Mouse (Mus musculus) layer of hippocampus, adult 18-20 months (tissue): ENCODE results near the gene Cad. TPM values are rescaled to one million over a fixed set of nuclear protein-coding genes. Genes with fewer than 3 reads are reported as not detected.

ENCODE experiments used
- DNase-seq, 2 experiments: peaks; one replicate each; pipeline ENCODE4 v3.0.0; 2022; ENCODE audit warnings: low spot score in 2 of 2
- total RNA-seq, 2 experiments: library from RNA; stranded (reverse); gene quantifications; 2 replicates each; pipeline ENCODE4 v1.2.3; 2021

Gene Cad
- total RNA-seq, 2 experiments from 2014 or later = 20.0 to 20.9 TPM

DNA sequence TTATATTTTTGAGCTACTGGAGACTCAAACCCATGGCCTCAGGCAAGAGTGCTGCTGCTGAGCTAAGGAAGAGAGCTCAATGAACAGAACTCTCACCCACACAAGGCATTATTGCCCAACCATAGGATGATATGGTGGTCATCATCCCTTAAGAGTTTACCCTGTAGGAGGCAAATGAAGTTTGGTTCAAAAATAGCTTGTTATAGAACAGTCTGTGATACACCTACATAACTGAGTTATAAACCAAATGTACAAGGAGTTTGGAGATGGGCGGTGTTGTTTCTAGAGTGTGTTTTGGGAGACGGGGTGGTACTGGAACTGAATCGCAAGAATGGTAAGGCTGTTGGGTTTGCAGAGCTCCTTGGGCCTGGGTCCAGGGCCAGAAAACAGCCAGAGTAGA lies 15.2 kb downstream of the Cad start:
- DNase-seq = no peak

DNA sequence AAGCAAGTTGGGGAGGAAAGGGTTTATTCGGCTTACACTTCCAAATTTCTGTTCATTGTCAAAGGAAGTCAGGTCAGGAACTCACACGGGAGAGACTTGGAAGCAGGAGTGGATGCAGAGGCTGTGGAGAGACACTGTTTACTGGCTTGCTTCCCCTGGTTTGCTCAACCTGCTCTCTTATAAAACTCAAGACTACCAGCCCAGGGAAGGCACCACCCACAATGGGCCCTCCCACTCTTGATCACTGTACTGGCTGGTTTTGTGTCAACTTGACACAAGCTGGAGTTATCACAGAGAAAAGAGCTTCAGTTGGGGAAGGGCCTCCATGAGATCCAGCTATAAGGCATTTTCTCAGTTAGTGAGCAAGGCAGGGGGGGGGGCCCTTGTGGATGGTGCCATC lies 16.5 kb downstream of the Cad start:
- no peak for DNase-seq

DNA sequence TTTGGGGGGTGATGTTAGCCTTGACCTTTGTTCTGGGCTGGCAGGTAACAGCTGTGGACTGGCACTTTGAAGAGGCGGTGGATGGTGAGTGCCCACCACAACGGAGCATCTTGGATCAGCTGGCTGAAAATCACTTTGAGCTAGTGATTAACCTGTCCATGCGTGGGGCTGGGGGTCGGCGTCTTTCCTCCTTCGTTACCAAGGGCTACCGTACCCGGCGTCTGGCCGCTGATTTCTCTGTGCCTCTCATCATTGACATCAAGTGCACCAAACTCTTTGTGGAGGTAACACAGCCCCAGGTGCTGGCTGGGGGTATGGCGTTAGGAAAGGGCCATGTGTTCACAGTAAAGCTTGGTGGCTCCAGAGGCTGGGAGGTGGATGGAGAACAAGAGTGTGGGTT lies 17.2 kb downstream of the Cad start:
- no peak for DNase-seq

DNA sequence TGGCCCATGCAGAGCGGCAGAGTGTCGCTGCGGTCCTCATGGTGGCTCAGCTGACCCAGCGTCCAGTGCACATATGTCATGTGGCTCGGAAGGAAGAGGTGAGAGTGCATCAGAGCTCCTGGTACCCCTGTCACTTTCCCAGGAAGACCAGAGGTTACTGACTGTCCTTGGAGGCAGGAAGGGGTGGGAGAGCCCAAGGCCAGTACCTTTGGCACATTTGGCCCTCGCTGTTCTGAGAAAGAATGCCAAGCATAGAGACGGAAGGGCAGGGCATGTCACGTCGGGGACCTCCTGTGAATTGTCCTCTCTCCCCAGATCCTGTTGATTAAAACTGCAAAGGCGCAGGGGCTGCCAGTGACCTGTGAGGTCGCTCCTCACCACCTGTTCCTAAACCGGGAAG lies 18.6 kb downstream of the Cad start:
- no peak for DNase-seq

DNA sequence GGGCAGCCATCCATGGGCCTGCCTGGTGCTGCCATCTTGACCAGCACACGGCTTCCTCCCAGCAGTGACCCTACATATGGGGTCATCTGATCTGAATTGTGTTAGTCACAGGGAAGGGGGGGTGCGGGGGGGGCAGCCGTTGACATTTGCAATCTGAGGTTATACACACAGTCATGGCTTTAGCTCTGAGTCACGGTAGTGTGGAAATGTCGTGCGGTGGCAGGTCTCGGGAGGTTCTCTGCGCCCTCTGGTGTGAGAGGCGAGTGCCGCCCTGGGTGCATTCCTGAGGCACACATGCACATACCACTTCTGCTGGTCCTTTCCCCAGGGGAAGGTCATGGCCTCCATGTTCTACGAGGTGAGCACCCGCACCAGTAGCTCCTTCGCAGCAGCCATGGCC lies 21.8 kb downstream of the Cad start:
- no peak for DNase-seq

DNA sequence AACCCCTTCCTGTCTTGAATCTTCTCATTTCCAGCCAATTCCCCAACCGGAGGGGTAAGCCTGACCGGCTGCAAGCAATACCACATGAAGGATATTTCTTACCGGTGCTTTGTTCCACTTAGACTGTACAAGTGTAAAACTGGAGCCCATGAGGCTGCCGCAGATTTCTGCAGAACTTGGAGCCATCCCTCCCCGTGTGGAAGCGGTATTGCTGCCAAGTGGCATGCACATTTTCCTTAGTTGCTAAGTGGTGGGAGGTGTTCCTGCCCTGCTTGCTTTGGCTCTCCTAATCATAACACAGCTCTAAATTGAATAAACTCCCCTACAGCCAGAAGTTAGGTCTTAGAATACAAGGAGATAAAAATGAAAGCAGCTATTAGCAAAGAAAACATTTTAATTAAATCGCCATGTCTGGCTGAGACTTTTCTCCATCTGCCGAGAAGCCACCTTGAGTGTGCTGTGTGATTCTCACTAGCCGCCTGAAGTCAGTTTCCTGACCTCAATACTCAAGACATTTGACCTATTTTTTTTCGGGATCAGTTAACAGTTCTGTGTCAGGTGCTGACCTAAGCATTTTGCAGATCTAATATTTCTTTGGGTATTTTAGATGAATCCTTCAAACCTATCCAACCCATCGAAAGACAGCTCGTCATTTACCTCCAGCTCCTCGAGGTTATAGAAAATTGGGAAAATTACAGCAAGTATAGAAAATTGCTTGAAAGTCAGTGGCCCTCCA lies 25.6 kb downstream of the Cad start:
- peak; percentile 62 to 81 for DNase-seq

DNA sequence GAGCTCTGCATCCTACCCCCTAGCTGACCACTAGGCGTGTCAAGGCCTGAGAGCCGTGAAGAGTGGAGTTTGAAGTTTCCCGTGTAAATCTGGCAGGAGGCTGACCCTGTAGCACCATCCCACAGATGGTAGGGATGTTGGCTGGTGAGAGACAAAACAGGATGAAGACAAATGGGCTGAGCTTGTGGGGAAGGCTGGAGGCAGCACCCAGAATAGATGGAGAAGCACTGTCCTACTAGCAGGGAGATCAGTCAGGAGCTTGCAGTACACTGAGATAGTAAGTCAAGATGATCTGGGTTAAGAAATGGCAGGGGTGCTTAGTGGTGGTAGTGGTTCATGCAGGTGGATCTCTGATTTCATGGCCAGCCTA lies 26.2 kb downstream of the Cad start:
- DNase-seq = no peak

GRCm38 (mm10) chr5:31081386-31081785 lies 26.8 kb downstream of the Cad start:
- DNase-seq = peak in 1 of 2 experiments; percentile 62

- DNase-seq = peak in 1 of 2 experiments; percentile 71
These were observed 27.8 kb downstream of the Cad start for GRCm38 (mm10) chr5:31082355-31082754.

DNA sequence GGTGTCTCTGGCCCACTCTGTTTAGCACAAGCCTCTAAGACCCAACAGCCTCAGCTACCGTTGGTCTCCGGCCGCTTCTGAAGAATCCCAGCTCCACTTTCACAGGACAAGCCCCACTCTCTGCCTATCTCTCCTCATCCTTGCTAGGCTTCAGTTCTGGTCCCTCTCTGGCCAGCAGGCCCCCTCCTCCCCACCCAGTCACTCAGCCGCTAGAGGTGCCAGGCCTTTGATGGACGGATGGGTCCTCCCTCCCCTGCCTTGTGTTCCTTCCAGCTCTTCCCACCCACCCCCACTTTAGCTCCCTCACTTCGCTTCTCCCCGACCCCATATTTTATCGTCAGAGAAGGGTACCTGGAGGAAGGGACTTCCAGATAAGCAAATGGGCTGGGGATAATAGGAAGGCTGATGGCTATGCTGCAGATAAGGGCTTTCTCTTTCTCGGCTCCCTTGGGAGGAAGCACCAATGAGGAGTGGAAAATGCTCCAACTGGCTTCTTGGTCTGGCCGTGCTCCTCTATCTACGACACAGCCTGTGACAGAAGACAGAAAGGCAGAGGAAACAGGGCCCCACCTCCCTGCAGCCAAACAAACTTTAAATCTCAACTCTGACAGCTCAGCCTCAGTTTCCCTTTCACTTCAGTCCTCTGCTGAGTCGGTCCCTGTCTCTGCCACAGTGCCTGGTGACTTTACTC lies 28.5 kb downstream of the Cad start:
- DNase-seq = no peak

- no peak for DNase-seq
These were observed 29.4 kb downstream of the Cad start for GRCm38 (mm10) chr5:31083949-31084348.

DNA sequence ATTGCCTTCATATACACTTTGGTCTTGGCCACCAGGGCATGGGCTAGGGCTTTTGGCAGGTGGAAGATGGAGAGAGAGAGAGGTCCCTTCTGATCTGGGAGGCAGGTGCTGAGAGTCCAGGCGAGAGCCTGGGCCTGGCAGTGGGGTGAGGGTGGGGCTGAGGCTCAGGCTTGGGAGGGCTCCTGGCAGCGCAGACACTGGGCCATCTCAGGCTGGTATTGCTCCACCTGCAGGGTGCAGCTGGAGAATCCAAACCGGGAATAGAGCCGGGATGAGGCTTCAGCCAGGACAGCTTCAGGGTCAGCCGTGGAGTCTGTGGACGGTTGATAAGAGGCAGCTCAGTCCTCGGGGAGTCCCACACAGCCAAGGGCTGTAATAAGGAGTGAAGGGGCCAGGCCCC lies 32.0 kb downstream of the Cad start:
- DNase-seq = no peak

GRCm38 (mm10) chr5:31087131-31087530 lies 32.6 kb downstream of the Cad start:
- DNase-seq = no peak

DNA sequence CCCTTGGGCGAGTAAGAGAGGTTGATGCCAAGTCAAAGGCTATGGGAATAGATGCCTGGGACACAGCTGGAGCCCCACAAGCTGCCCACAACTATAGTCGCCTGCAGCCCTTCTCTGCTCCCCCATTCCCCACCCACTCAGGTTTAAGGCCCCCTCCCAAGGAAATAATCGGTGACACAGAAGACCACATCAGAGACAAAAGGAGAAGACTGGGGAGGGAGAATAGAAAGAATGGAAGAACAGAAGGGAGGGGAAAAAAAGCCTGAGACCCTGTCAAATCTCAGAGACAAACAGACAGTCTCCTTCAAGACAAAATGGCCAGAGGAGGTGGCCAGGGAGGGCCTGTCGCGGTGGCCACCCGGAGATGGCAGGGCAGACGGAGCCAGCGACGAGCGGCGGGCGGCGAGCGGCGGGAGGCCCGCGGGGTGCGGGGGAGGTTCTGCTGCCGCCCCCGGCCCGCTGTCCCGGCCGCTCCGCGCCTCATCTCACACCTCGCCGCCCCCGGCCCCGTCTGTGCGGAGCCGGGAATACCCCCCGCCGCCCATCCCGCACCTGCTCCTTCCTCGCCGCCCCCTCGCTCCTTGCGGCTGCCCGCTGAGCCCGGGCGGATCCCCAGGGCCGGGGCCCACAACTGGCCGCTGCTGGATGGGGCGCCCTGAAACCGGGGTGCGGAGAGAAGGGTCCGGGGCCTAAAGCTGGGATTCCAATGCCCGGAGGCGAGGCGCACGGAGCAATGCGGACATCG lies 37.8 kb downstream of the Cad start:
- peak in 1 of 2 experiments; percentile 78 for DNase-seq

GRCm38 (mm10) chr5:31093151-31094041 lies 38.8 kb downstream of the Cad start:
- DNase-seq = peak; percentile 67 to 75

- DNase-seq = peak in 1 of 2 experiments; percentile 43
These were observed 39.7 kb downstream of the Cad start for GRCm38 (mm10) chr5:31094100-31094798.

DNA sequence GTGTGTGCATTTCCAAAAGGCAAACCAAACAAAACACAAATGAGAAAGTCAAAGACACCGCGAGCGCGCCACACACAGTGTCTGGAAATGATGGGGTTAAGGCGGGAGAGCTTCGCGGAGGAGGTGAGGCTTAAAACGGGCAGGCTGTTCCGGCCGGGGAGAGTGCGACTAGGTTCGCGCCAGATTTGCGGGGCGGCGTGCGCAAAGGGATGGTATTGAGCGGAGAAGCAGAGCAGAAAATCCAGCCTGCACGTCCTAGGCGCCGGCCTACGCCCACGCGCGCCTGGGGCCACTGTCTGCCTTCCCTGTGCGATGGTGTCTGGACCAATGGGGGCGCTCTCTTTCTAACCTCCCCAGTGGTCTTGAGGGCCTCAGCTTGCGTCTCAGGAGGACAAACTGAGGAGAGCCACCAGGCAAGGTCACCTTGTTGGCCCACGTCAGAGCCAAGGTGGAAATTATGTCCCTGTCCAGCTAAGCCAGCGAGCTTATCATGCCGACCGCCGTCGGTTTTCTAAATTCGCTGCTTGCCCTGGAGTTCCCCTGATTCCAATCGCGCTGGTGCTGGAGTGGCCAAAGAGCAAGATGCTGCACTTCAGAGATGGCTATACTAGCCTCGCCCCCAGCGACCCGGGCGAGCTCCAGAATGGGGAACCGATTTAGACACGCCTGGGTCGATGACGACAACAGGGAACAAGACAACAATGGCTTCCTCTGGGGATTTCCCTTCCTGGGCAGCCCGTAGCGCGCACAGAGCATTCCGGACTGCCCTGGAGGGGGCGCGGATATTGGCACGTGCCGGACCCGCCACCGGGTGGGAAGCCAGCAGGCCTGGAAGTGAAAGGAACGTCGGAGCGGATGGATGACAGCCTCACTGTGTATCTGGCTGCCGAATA lies 40.5 kb downstream of the Cad start:
- DNase-seq = peak in 1 of 2 experiments; percentile 52

DNA sequence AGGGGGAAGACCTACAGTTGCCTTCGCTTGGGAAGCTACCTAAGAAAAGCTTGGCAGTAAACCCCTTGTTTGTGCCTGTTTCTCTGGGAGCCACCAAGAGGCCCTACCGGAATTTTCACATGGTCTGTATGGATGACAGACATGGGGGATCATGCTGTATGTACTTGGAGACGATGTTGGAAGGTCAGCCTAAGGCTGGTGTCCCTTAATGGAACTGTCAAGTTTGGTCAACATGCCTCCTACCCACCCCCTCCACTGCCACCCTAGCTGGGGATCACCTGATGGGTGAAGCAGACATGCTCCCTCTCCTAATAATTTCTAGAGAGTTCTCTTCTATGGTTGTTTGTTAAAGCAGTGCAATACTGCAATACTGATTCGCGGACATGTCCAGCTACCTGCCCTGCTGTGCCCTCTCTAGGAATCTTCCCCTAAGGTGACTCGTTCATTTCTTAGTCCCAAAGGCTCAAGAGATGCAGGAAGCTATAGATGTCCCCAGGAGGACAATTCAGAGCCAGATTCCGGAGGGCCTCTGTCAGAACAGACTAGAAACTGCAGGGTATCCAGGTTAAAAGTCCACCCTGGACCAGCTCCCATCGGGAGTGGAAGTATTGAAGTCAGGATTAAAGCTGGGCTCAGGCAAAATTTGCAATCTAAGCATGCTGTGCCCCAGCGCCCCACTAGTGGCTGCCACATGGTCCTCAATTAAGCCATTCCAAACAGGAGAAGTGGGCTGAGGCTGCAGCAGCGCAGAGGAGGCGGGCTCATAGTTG lies 41.3 kb downstream of the Cad start:
- no peak for DNase-seq
